Mouse (Mus musculus) C3H10T1/2 (cell line): ENCODE measurements around the gene Gm11554. TPM values are rescaled to one million over a fixed set of nuclear protein-coding genes. Genes with fewer than 3 reads are reported as not detected.

ENCODE experiments used
- polyA plus RNA-seq, 2 experiments: library from polyadenylated mRNA; unstranded; fragments of >200 nt; fragmentation: generic; extraction: Trizol; gene quantifications; one replicate each; pipeline ENCODE4 v1.2.1; 2012; ENCODE audit warnings: missing spikeins in 2 of 2

The Gm11554 gene
- not detected for polyA plus RNA-seq

DNA sequence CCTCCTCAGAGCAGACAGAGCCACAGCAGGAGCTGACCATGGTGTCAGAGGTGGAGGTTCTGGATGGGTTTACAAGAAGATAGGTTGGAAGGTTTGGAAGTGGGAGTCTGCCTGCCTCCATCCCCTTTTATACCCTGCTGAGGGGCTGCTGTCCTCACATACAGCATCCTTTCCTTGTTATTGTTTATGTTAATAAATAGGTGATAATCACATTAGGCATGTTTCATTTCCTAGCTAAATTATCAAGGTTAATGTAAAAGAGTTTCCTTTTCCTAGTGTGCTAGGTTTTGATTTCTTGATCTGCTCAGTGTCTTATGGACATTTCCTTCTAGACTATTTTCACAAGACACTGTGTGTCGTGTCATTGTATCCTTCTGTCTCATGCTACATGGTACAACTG is at the start of gene Gm11554:
Gm11554 (minus strand) TSS at position 101 of the 400 bp plus-strand sequence.

DNA sequence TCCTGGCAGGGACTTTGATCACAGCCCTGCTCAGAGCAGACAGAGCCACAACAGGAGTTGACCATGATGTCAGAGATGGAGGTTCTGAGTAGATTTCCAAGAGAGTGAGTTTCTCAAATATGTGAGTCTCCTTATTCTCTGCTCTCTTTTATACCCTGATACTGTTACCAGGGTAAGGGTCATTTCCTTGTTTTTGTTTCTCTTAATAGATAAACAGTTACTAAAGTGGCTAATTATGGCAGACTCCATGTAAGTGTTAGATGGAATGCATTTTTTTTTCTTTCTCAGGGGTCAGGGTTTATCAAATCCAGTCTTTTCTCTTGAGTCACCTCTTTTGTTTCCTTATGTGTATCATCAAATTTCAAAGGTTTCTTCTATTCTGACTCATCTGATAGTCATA is 47.3 kb upstream of the Gm11554 start, which contains the start of gene Krtap4-16:
Krtap4-16 (minus strand) TSS at position 101 of the 400 bp plus-strand sequence.

DNA sequence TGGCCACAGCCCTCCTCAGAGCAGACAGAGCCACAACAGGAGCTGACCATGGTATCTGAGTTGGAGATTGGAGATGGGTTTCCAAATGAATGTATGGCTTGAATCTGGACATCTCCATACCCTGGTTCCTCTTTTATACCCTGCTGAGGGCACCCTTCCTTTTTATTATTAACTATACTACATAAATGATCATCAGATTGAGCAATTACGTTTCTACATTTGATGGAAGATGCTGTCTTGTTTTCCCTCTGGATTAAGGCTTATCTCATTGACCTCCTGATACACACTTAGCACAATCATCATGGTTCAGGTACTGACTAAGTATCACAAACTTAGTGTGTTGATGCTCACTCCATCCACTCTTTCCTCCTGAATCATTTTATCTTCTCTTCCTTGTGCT is 33.7 kb upstream of the Gm11554 start, which contains the start of gene 2300003K06Rik:
2300003K06Rik (minus strand) TSS at position 101 of the 400 bp plus-strand sequence.

DNA sequence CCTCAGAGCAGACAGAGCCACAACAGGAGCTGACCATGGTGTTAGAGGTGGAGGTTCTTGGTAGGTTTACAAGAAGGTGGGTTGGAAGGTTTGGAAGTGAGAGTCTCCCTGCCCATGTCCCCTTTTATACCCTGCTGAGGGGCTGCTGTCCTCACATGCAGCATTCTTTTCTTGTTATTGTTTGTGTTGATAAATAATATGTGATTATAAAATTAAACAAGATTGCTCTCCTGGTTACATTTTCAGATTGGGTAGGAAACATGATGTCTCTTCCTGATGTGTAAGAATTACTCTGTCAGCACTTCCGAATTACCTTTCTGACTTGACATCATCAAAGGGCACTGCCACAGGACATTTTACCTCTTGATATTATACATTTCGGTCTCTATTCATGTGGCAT is 11.3 kb upstream of the Gm11554 start, which contains the start of gene Gm11564:
Gm11564 (minus strand) TSS at position 101 of the 400 bp plus-strand sequence.

DNA sequence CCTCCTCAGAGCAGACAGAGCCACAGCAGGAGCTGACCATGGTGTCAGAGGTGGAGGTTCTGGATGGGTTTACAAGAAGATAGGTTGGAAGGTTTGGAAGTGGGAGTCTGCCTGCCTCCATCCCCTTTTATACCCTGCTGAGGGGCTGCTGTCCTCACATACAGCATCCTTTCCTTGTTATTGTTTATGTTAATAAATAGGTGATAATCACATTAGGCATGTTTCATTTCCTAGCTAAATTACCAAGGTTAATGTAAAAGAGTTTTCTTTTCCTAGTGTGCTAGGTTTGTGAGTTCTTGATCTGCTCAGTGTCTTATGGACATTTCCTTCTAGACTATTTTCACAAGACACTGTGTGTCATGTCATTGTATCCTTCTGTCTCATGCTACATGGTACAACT is 5.5 kb upstream of the Gm11554 start, which contains the start of gene Krtap4-13:
Krtap4-13 (minus strand) TSS at position 101 of the 400 bp plus-strand sequence.

DNA sequence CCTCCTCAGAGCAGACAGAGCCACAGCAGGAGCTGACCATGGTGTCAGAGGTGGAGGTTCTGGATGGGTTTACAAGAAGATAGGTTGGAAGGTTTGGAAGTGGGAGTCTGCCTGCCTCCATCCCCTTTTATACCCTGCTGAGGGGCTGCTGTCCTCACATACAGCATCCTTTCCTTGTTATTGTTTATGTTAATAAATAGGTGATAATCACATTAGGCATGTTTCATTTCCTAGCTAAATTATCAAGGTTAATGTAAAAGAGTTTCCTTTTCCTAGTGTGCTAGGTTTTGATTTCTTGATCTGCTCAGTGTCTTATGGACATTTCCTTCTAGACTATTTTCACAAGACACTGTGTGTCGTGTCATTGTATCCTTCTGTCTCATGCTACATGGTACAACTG is 5.4 kb downstream of the Gm11554 start, which contains the start of gene Gm11569:
Gm11569 (minus strand) TSS at position 101 of the 400 bp plus-strand sequence.

DNA sequence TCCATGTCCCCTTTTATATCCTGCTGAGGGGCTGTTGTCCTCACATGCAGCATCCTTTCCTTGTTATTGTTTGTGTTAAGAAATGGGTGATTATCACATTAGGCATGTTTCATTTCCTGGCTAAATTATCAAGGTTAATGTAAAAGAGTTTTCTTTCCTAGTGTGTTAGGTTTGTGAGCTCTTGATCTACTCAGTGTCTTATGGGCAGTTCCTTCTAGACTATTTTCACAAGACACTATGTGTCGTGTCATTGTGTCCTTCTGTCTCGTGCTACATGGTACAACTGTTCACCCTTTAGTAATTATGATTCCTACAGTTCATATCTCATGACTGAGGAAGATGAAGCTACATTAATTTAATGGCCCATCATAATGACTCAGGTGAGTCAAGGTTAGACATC is 10.9 kb downstream of the Gm11554 start, which contains the start of gene Gm11596:
Gm11596 (minus strand) TSS at position 101 of the 400 bp plus-strand sequence.

DNA sequence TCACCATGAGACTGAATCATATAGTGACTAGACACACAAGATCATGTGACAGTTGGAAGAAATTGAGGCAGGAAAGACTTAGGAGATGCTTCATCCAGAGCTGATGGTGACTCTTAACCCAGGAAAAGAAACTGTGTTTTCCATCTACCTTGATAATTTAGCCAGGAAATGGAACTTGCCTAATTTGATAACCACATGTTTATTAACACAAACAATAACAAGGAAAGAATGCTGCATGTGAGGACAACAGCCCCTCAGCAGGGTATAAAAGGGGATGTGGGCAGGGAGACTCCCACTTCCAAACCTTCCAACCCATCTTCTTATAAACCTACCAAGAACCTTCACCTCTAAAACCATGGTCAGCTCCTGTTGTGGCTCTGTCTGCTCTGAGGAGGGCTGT is 19.3 kb downstream of the Gm11554 start, which contains the start of gene Krtap4-9:
Krtap4-9 (plus strand) TSS at position 301 of the 400 bp plus-strand sequence.

DNA sequence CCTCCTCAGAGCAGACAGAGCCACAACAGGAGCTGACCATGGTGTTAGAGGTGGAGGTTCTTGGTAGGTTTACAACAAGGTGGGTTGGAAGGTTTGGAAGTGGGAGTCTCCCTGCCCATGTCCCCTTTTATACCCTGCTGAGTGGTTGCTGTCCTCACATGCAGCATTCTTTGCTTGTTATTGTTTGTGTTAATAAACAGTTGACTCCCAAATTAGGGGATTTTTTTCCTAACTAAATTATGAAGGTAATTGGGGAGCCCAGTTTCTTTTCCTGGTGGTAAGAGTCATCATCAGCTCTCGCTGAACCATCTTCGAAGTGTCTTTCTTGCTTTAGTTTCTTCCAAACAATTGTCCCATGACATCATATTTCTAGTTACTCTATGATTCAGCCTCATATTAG is 23.6 kb downstream of the Gm11554 start, which contains the start of gene Krtap4-8:
Krtap4-8 (minus strand) TSS at position 101 of the 400 bp plus-strand sequence.

DNA sequence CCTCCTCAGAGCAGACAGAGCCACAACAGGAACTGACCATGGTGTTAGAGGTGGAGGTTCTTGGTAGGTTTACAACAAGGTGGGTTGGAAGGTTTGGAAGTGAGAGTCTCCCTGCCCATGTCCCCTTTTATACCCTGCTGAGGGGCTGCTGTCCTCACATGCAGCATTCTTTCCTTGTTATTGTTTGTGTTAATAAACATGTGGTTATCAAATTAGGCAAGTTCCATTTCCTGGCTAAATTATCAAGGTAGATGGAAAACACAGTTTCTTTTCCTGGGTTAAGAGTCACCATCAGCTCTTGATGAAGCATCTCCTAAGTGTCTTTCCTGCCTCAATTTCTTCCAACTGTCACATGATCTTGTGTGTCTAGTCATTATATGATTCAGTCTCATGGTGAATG is 31.4 kb downstream of the Gm11554 start, which contains the start of gene Gm11595:
Gm11595 (minus strand) TSS at position 101 of the 400 bp plus-strand sequence.

Other genes with a start within 250 kb of the Gm11554 start
- not detected for gene Krtap3-2, start 247.6 kb downstream of the Gm11554 start, polyA plus RNA-seq
- gene Gm11939, start 245.0 kb downstream of the Gm11554 start, polyA plus RNA-seq: not detected
- gene Krtap3-1, start 237.8 kb downstream of the Gm11554 start, polyA plus RNA-seq: not detected
- gene Krtap1-5, start 223.4 kb downstream of the Gm11554 start, polyA plus RNA-seq: under 1 TPM in 1 of 2 experiments, not detected in 1; 0.06 TPM
- not detected for gene Krtap1-4, start 220.8 kb downstream of the Gm11554 start, polyA plus RNA-seq
- not detected for gene Krtap1-3, start 213.1 kb downstream of the Gm11554 start, polyA plus RNA-seq
- not detected for gene Krtap9-3, start 206.3 kb downstream of the Gm11554 start, polyA plus RNA-seq
- not detected for gene Gm11938, start 201.1 kb downstream of the Gm11554 start, polyA plus RNA-seq
- gene Gm11937, start 194.3 kb downstream of the Gm11554 start, polyA plus RNA-seq: not detected
- gene Krtap2-4, start 189.6 kb downstream of the Gm11554 start, polyA plus RNA-seq: not detected
- not detected for gene Gm11562, start 184.0 kb downstream of the Gm11554 start, polyA plus RNA-seq
- not detected for gene Krtap4-1, start 176.2 kb downstream of the Gm11554 start, polyA plus RNA-seq
- not detected for gene Krtap4-2, start 169.4 kb downstream of the Gm11554 start, polyA plus RNA-seq
- gene Krtap4-7, start 160.4 kb downstream of the Gm11554 start, polyA plus RNA-seq: not detected
- not detected for gene Gm11555, start 154.2 kb downstream of the Gm11554 start, polyA plus RNA-seq
- gene Gm11563, start 145.5 kb downstream of the Gm11554 start, polyA plus RNA-seq: not detected
- not detected for gene Krtap4-6, start 138.5 kb downstream of the Gm11554 start, polyA plus RNA-seq
- gene Gm14190, start 113.7 kb downstream of the Gm11554 start, polyA plus RNA-seq: not detected
- not detected for gene Gm14180, start 70.2 kb downstream of the Gm11554 start, polyA plus RNA-seq
- gene Gm11595, start 31.5 kb downstream of the Gm11554 start, polyA plus RNA-seq: not detected
- not detected for gene Krtap4-8, start 23.7 kb downstream of the Gm11554 start, polyA plus RNA-seq
- gene Krtap4-9, start 19.2 kb downstream of the Gm11554 start, polyA plus RNA-seq: not detected
- gene Gm11596, start 11.0 kb downstream of the Gm11554 start, polyA plus RNA-seq: not detected
- not detected for gene Gm11569, start 5.5 kb downstream of the Gm11554 start, polyA plus RNA-seq
- not detected for gene Krtap4-13, start 5.4 kb upstream of the Gm11554 start, polyA plus RNA-seq
- not detected for gene Gm11564, start 11.2 kb upstream of the Gm11554 start, polyA plus RNA-seq
- not detected for gene 2300003K06Rik, start 33.6 kb upstream of the Gm11554 start, polyA plus RNA-seq
- not detected for gene Krtap4-16, start 47.2 kb upstream of the Gm11554 start, polyA plus RNA-seq
- gene Gm11568, start 53.5 kb upstream of the Gm11554 start, polyA plus RNA-seq: not detected
- gene Gm11559, start 60.0 kb upstream of the Gm11554 start, polyA plus RNA-seq: not detected
- not detected for gene Krtap9-1, start 68.9 kb upstream of the Gm11554 start, polyA plus RNA-seq
- gene Gm11567, start 74.7 kb upstream of the Gm11554 start, polyA plus RNA-seq: not detected
- gene Krtap31-1, start 103.5 kb upstream of the Gm11554 start, polyA plus RNA-seq: not detected
- gene Gm11565, start 110.3 kb upstream of the Gm11554 start, polyA plus RNA-seq: not detected
- not detected for gene Krtap31-2, start 131.8 kb upstream of the Gm11554 start, polyA plus RNA-seq
- not detected for gene Krtap9-5, start 144.0 kb upstream of the Gm11554 start, polyA plus RNA-seq
- not detected for gene Krtap29-1, start 174.6 kb upstream of the Gm11554 start, polyA plus RNA-seq
- not detected for gene Krtap16-1, start 182.2 kb upstream of the Gm11554 start, polyA plus RNA-seq
- gene Krtap17-1, start 189.5 kb upstream of the Gm11554 start, polyA plus RNA-seq: not detected
- gene Krt33a, start 211.8 kb upstream of the Gm11554 start, polyA plus RNA-seq: not detected
- under 1 TPM in 1 of 2 experiments, not detected in 1; 0.05 TPM for gene Krt33b, start 225.4 kb upstream of the Gm11554 start, polyA plus RNA-seq
- gene Krt34, start 237.1 kb upstream of the Gm11554 start, polyA plus RNA-seq: not detected
- not detected for gene Krt31, start 246.1 kb upstream of the Gm11554 start, polyA plus RNA-seq